Mouse (Mus musculus) hindbrain, embryonic 12.5 days (tissue): ENCODE data around the gene Sh3bgr. TPM values are rescaled to one million over a fixed set of nuclear protein-coding genes. Genes with fewer than 3 reads are reported as not detected.
A peak's percentile ranks its signal among the peaks of the same experiment; 100 is the strongest.

Experiments used
- ATAC-seq: fragments of 200-750 bp; cut with Nextera tagmentation; 2 replicates; pipeline ENCODE4 v1.8.0; 2017; ENCODE audit warnings: moderate TSS enrichment; ENCODE audit not compliant: low FRiP score
- H3K27ac ChIP-seq: fragments of 300-500 bp; sonication (generic); 2 replicates; pipeline ENCODE4 v1.5.1; 2016; ENCODE audit warnings: mild to moderate bottlenecking
- H3K27me3 ChIP-seq: fragments of 300-500 bp; sonication (generic); 2 replicates; pipeline ENCODE4 v1.6.1; 2016; ENCODE audit warnings: mild to moderate bottlenecking
- H3K36me3 ChIP-seq: fragments of 300-500 bp; sonication (generic); 2 replicates; pipeline ENCODE4 v1.6.1; 2016; ENCODE audit warnings: mild to moderate bottlenecking
- H3K4me1 ChIP-seq: fragments of 300-500 bp; sonication (generic); 2 replicates; pipeline ENCODE4 v1.6.1; 2016
- H3K4me2 ChIP-seq: fragments of 300-500 bp; sonication (generic); replicated peaks from 2 replicates; pipeline ENCODE4 v1.6.1; 2016; ENCODE audit warnings: mild to moderate bottlenecking
- H3K4me3 ChIP-seq: fragments of 300-500 bp; sonication (generic); 2 replicates; pipeline ENCODE4 v1.5.1; 2016; ENCODE audit warnings: mild to moderate bottlenecking
- H3K9ac ChIP-seq: fragments of 300-500 bp; sonication (generic); 2 replicates; pipeline ENCODE4 v1.6.1; 2016; ENCODE audit warnings: mild to moderate bottlenecking, moderate library complexity
- H3K9me3 ChIP-seq: fragments of 300-500 bp; sonication (generic); replicated peaks from 2 replicates; pipeline ENCODE4 v1.6.1; 2016; ENCODE audit warnings: mild to moderate bottlenecking
- WGBS: fragments of 180-500 bp; shearing (Covaris S2); methylation state at CpG from one replicate; pipeline ENCODE4 v1.1.7; 2016; 5-methylcytosine and 5-hydroxymethylcytosine counted together
- polyA plus RNA-seq: library from polyadenylated mRNA; unstranded; fragments of >200 nt; fragmentation: Nextera tagmentation; extraction: Ambion mirVana; gene quantifications from 2 replicates; pipeline ENCODE4 v1.2.1, GENCODE M21; 2016

Gene Sh3bgr
- polyA plus RNA-seq, 1 experiment from 2014 or later = 3.0 TPM

DNA sequence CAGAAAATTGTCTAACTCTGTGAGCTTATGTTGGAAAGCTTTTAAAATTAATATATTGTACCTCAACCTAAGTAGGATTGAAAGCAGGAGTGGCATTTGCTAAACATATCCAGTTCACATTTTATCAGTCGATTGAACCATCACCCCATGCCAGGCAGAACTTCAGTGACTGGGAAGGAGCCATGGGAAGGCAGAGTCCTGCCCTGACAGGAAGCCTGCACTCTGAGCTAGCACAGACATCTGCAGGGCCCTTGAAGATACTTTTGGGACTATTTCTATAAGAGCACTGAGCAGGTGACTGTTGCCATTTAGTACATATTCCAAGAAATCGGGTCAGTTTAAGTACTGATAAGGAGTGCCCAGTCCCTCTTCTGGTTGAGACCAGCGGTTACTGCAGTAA lies 21.7 kb downstream of the Sh3bgr start:
- no peak overlapping the region for H3K27ac ChIP-seq

DNA sequence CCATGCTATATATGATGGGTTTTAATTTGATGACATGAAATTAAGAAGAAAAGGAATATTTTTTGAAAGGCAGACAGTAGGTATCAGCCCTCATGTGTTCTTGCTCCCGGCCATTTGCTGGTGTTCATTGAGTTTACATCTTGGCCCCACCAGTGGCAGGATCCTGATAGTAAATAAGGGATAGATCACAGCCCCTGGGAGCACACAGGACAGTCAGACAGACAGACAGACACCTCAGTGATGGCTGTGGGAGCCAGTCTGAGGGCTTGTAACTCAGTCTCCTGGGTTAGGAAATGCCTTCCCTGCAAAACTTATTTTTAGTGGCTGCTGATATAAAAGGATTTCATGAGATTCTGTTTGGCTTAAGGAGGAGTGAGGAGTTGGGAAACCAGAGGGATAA lies 22.2 kb downstream of the Sh3bgr start:
- Histone ChIP-seq H3K27ac (no peak overlapping the region), H3K9ac (no peak overlapping the region), H3K4me1 (no peaks in the 10 kb centered on the region), H3K9me3 (no peaks in the 10 kb centered on the region), H3K27me3 (no peaks in the 10 kb centered on the region), H3K4me2 (no peak overlapping the region), H3K36me3 (no peaks in the 10 kb centered on the region), H3K4me3 (no peak overlapping the region)
- WGBS = 87% methylated on average over 1 of the region's 1 CpGs
- no peak for ATAC-seq

More for the DNA sequence above, 21.7 kb downstream of the Sh3bgr start:
- Histone ChIP-seq H3K9ac (no peak overlapping the region), H3K36me3 (no peaks in the 10 kb centered on the region), H3K4me2 (no peak overlapping the region), H3K27me3 (no peaks in the 10 kb centered on the region), H3K4me1 (no peaks in the 10 kb centered on the region), H3K4me3 (no peak overlapping the region), H3K9me3 (no peaks in the 10 kb centered on the region)
- ATAC-seq = no peak
- 82% methylated on average over 3 of the region's 3 CpGs for WGBS

DNA sequence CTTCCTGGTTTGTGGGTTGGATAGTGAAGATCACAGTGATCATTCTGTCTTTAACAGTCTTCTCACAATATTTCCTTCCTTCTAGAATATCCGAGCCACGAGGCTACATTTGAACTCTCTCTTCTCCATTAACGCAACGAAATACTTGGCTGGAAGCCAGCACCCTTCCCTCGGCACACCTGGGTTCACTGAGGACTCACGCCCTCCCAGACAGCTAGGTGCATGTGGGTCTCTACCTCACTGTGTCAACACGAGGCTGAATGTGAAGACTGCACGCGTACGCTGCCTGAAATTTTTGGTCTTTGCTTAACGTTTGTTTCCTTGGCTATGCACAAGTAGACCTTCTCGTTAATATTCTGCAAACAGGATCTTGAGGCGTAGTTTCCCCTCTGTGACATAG lies 28.2 kb downstream of the Sh3bgr start:
- no peaks in the 10 kb centered on the region for H3K9me3 ChIP-seq
- ATAC-seq = no peak
- H3K27ac ChIP-seq = no peak overlapping the region
- H3K4me3 ChIP-seq = no peak overlapping the region
- H3K9ac ChIP-seq = no peak overlapping the region
- WGBS = 84% methylated on average over 13 of the region's 13 CpGs
- H3K4me1 ChIP-seq = no peaks in the 10 kb centered on the region
- H3K27me3 ChIP-seq = no peaks in the 10 kb centered on the region
- no peaks in the 10 kb centered on the region for H3K36me3 ChIP-seq
- H3K4me2 ChIP-seq = no peak overlapping the region

DNA sequence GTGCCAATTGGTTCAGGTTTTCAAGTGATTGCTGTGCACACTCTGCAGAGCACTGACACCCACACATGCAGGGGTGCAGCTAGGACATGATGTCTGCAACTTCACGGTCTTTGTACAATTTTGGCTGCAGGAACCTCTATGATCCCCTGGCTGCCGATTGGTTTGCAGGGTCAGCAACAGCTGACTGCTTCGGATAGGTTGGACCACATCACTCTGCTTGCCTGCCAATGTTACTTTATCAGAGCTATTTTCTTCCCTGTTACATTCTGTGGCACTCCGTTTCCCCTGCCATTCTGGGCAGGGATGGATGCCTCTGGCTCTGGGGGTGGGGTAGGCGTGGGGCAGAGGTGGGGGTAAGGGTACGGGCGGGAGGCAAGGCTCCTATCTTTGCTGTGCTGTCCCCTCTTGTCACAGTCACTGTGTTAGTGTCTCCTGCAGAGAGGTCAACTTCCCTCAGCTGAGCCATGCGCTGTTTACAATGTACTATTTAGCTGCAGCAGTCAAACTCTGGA lies 28.9 kb downstream of the Sh3bgr start:
- Histone ChIP-seq H3K9ac (no peak overlapping the region), H3K4me3 (no peak overlapping the region), H3K9me3 (no peaks in the 10 kb centered on the region), H3K4me1 (no peaks in the 10 kb centered on the region), H3K27ac (no peak overlapping the region), H3K4me2 (no peak overlapping the region), H3K27me3 (no peaks in the 10 kb centered on the region), H3K36me3 (no peaks in the 10 kb centered on the region)
- 50% methylated on average over 8 of the region's 8 CpGs for WGBS
- no peak for ATAC-seq

DNA sequence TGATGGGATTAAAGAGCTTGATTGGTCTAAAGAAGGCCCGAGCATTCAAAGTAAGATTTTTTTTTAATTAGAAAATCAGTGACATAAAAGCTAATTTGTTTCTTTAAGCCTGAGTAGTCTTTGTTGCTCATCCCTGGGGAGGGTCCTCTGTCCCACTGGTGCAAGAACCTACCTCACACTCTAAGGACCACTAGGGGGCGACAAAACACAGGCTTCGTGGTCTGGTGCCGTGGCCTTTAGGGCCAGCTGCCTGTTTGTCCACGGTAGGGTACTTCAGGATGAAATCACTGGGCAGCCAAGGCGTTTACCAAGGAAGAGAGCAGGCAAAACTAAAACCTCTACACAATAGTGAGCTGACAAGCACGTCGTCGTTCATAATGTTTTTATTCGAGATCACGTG lies 30.2 kb downstream of the Sh3bgr start:
- Histone ChIP-seq H3K4me1 (peaks cover under 1% of the 10 kb centered on the region; the same call in 1 of the 2 replicates), H3K27me3 (no peaks in the 10 kb centered on the region), H3K4me2 (no peak overlapping the region), H3K9me3 (no peaks in the 10 kb centered on the region), H3K4me3 (no peak overlapping the region), H3K36me3 (no peaks in the 10 kb centered on the region), H3K27ac (no peak overlapping the region), H3K9ac (no peak overlapping the region)
- ATAC-seq = peak; percentile 71; the same call in 1 of the 2 replicates
- 29% methylated on average over 11 of the region's 11 CpGs for WGBS

DNA sequence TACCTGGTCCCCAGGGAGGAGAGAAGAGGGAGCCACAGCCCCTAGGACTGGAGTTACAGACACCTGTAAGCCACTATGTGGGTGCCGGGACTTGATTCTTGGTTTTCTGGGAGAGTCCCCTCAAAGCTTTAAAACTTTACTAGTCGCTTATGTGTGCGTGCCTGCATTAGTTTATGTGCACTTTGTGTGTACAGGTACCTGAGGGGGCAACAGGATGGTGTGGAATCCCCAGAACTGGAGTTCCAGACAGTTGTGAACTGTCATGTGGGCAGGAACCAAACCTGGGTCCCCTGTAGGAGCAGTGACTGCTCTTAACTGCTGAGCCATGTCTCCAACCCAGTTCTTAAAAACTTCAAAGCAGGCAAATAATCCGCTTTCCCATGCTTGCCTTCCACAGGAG lies 31.0 kb downstream of the Sh3bgr start:
- no peaks in the 10 kb centered on the region for H3K9me3 ChIP-seq
- H3K4me1 ChIP-seq = peaks cover 4% of the 10 kb centered on the region; the same call in 1 of the 2 replicates
- no peak overlapping the region for H3K4me2 ChIP-seq
- no peak overlapping the region for H3K9ac ChIP-seq
- H3K27ac ChIP-seq = no peak overlapping the region
- no peaks in the 10 kb centered on the region for H3K27me3 ChIP-seq
- WGBS = 93% methylated on average over 4 of the region's 4 CpGs
- H3K4me3 ChIP-seq = no peak overlapping the region
- no peak for ATAC-seq
- H3K36me3 ChIP-seq = no peaks in the 10 kb centered on the region

DNA sequence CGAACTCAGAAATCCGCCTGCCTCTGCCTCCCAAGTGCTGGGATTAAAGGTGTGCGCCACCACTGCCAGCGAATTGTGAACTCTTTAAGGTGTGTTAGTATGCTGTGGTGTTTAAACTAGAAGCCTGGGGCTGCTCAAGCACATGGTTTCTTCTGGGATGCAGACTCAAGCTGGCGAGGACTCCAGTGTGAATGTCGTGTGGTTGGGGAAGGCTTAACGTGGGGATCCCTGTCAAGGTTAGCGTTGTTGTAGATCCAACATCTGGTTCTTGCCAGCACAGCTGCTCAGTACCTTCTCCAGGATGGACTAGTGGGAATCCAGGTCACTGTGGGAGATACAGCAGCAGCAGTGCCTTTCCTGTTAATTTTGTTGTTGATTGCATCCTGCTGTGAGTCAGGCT lies 31.7 kb downstream of the Sh3bgr start:
- WGBS = 83% methylated on average over 8 of the region's 8 CpGs
- Histone ChIP-seq H3K36me3 (no peaks in the 10 kb centered on the region), H3K27ac (no peak overlapping the region), H3K4me1 (peaks cover 4% of the 10 kb centered on the region; the same call in 1 of the 2 replicates), H3K4me3 (no peak overlapping the region), H3K9me3 (no peaks in the 10 kb centered on the region), H3K9ac (no peak overlapping the region), H3K4me2 (no peak overlapping the region), H3K27me3 (no peaks in the 10 kb centered on the region)
- ATAC-seq = no peak

DNA sequence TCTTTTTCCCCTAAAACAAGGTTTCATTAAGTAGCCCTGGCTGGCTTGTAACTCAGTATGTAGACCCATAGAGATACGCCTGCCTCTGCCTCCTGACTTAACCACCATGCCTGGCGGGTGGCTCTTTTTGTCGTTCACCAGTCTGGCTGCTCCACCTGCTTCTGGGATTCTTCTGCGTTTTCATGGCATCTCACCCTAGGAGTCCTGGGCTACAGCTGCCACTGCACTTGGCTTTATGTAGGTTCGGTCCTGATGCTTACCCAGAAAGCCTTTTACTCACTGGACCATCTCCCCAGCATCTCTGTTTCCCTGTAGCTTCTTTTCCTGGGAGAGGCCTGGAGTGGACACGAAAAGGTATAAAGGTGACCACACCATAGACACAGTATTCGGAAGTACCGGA lies 33.7 kb downstream of the Sh3bgr start:
- ATAC-seq = no peak
- no peaks in the 10 kb centered on the region for H3K36me3 ChIP-seq
- no peak overlapping the region for H3K9ac ChIP-seq
- peaks cover 4% of the 10 kb centered on the region; the same call in 1 of the 2 replicates for H3K4me1 ChIP-seq
- WGBS = 89% methylated on average over 8 of the region's 8 CpGs
- no peaks in the 10 kb centered on the region for H3K27me3 ChIP-seq
- H3K4me2 ChIP-seq = no peak overlapping the region
- no peak overlapping the region for H3K4me3 ChIP-seq
- no peaks in the 10 kb centered on the region for H3K9me3 ChIP-seq
- H3K27ac ChIP-seq = no peak overlapping the region

DNA sequence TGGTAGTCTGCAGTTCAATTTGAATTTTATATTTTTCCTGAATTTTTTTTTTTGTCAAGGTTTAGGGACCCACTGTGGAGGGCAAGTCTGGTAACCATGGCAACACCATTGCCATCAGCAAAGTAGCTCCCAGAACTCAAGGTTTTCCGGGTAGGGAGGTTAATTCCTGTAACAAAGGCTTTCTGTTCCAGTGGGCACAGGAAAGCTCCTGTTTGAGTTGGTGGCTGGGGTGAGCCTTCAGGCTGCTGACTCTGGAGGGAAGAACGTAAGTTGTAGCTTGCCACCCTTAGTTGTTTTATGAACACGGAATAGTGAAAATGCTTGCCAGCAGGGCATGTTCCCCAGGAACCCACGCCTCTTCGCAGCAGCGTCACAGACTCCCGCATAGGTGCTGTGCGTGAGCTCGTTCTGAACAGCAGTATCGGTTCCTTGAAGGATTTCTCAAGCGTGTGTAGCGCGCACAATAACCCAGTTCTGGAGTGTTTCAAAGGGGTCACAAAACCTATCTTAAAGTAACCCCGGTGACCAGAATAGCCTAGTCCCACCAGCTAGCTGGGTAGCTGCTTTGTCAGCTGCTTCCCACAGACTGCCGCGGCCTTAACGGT lies 35.2 kb downstream of the Sh3bgr start, which contains the start of gene B3galt5:
Gene B3galt5, plus strand, starts transcription at position 436 of the 605 bp plus-strand sequence.
- Histone ChIP-seq H3K4me3 (no peak within 1 kb of the TSS), H3K27ac (peak within 1 kb of the TSS; percentile 52), H3K9me3 (no peaks in the 10 kb centered on the region), H3K27me3 (no peaks in the 10 kb centered on the region), H3K9ac (no peak within 1 kb of the TSS), H3K36me3 (no peaks in the 10 kb centered on the region), H3K4me1 (peaks cover 4% of the 10 kb centered on the region; the same call in 1 of the 2 replicates), H3K4me2 (no peak within 1 kb of the TSS)
- no peak for ATAC-seq
- WGBS = 71% methylated on average over 17 of the region's 17 CpGs

DNA sequence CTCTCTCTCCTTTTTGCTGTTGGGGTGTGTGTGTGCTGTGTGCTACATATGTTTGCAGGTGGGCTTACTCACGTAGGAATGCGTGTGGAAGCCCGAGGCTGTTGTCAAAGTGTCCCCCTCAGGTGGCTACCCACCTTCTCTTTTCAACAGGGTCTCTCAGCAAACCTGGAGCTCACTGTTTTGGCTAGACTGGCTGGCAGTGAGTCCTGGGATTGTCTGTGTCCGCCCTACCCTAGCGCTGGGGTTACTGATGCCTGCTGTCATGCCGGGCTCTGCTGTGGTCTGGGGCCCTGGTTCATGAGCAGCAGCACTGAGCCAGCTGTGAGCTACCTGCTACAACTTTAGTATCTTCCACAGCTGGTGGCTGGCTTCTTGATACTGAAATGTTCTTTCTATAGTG lies 44.2 kb downstream of the Sh3bgr start:
- no peak overlapping the region for H3K9ac ChIP-seq

DNA sequence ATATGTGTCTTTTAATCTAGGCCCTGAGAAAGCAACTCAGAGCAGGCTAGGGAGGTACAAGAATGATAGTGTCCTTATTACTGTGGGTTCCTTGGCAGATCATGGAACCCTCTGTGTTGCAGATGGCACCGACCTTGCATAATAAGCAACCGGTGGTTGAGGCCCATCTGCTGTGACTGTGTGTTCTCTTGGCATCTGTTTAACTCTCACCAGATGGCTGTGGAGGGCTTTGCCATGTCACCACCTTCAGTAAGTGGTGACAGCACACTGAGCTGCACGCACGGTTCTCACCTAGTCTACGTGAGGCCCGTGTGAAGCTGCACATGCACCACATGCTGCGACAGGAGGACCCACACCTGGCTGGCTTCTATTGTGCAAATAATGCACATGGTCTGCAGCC lies 49.4 kb downstream of the Sh3bgr start:
- no peak for ATAC-seq
- Histone ChIP-seq H3K27ac (no peak overlapping the region), H3K36me3 (no peaks in the 10 kb centered on the region), H3K27me3 (no peaks in the 10 kb centered on the region), H3K4me1 (no peaks in the 10 kb centered on the region), H3K4me3 (no peak overlapping the region), H3K9ac (no peak overlapping the region), H3K4me2 (no peak overlapping the region), H3K9me3 (no peaks in the 10 kb centered on the region; the same call in 1 of the 2 replicates)
- WGBS = 78% methylated on average over 7 of the region's 7 CpGs

More for the DNA sequence above, 44.2 kb downstream of the Sh3bgr start:
- Histone ChIP-seq H3K36me3 (no peaks in the 10 kb centered on the region), H3K27me3 (no peaks in the 10 kb centered on the region), H3K4me1 (no peaks in the 10 kb centered on the region), H3K27ac (no peak overlapping the region), H3K9me3 (no peaks in the 10 kb centered on the region; the same call in 1 of the 2 replicates), H3K4me2 (no peak overlapping the region), H3K4me3 (no peak overlapping the region)
- no peak for ATAC-seq
- WGBS = 85% methylated on average over 6 of the region's 6 CpGs

DNA sequence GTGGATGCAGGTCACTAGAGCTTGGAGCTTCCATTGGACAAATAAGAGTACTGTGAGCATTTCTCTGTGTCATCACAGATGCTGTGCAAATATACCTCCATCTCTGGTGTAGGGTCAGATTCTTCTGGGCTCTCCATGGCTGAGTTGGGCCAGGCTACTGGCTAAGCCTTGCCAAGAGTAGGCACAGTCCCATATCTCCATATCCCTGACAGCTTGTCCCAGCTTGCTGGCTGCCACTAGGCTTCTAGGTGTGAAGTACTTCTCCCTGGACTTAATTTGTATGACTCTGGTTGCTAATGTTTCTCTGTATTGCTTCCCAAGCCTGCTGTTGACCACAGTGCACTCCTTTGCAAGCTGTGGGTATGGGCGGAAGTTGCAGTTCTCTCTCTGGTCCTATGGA lies 51.9 kb downstream of the Sh3bgr start:
- Histone ChIP-seq H3K27me3 (no peaks in the 10 kb centered on the region), H3K4me3 (no peak overlapping the region), H3K4me1 (no peaks in the 10 kb centered on the region), H3K27ac (no peak overlapping the region), H3K9me3 (no peaks in the 10 kb centered on the region), H3K4me2 (no peak overlapping the region), H3K36me3 (no peaks in the 10 kb centered on the region), H3K9ac (no peak overlapping the region)
- WGBS = 87% methylated on average over 1 of the region's 1 CpGs
- no peak for ATAC-seq

DNA sequence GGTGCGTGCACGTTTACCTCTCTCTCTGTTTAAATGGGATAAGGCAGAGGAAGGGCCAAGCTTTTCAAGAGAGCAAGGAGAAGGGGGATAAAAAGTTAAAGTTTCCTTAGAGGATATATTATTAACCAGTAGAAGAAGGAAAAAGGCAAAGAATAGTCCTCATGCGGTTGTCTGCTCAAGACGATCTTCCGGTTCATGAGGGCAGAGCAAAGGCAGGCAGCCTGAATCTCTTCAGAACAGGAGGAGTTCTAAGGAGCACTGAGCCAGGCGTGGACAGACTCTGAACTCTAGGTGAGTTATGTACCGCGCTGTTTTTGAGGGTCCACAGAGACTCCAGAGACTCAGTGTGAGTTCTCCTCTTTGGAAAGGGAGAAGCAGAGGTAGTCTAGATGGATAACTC lies 58.2 kb downstream of the Sh3bgr start:
- no peaks in the 10 kb centered on the region for H3K27me3 ChIP-seq
- no peak overlapping the region for H3K4me3 ChIP-seq
- no peak overlapping the region for H3K27ac ChIP-seq
- H3K36me3 ChIP-seq = no peaks in the 10 kb centered on the region
- ATAC-seq = no peak
- no peak overlapping the region for H3K4me2 ChIP-seq
- no peaks in the 10 kb centered on the region for H3K9me3 ChIP-seq
- no peak overlapping the region for H3K9ac ChIP-seq
- H3K4me1 ChIP-seq = no peaks in the 10 kb centered on the region
- 90% methylated on average over 8 of the region's 8 CpGs for WGBS
